Mouse (Mus musculus): Measurements from ENCODE around the gene Gm12886. TPM values are rescaled to one million over a fixed set of nuclear protein-coding genes. Genes with fewer than 3 reads are reported as not detected.

The Gm12886 gene
- total RNA-seq (2014; rRNA removed) (not detected in 2 replicates), polyA plus RNA-seq (2012; rRNA removed) (not detected in 2 replicates)

GRCm38 (mm10) chr4:121422999-121423398 lies at the start of gene Gm12886:
Gene Gm12886 (minus strand): TSS chr4:121423099.
- WGBS: 44% methylated on average over 3 of the region's 3 CpGs
- Histone ChIP-seq H3K27me3 (ENCODE audit: control insufficient read depth, insufficient read depth, low read length) (no peaks in the 10 kb centered on the region), H3K4me3 (ENCODE audit: insufficient read depth, low read depth, low read length) (no peak within 1 kb of the TSS), H3K36me3 (ENCODE audit: control insufficient read depth, insufficient read depth, low read length) (no peaks in the 10 kb centered on the region), H3K27ac (replicated peaks; ENCODE audit: insufficient read depth, low read depth, low read length) (no peak within 1 kb of the TSS), H3K79me2 (ENCODE audit: control insufficient read depth, insufficient read depth, low read length) (no peaks in the 10 kb centered on the region), H3K9ac (ENCODE audit: low read depth, low read length) (no peak within 1 kb of the TSS), H3K4me1 (ENCODE audit: control insufficient read depth, insufficient read depth, low read length) (no peaks in the 10 kb centered on the region)
- TF ChIP-seq POLR2A (IDR thresholded peaks at IDR 0.05; ENCODE audit: extremely low read depth, insufficient read depth, low read length) (no peak), CTCF (IDR thresholded peaks at IDR 0.05; ENCODE audit: low read depth, low read length) (no peak)
- DNase-seq (ENCODE audit: extremely low read depth, low read depth, low spot score): no peak

Other genes starting within 250 kb of the Gm12886 start
- 9.5 and 10.5 TPM in 2 replicates for gene Rlf, start 208.0 kb downstream of the Gm12886 start, total RNA-seq (2014; rRNA removed)
- 1.3 and 1.5 TPM in 2 replicates for gene Rlf, start 208.0 kb downstream of the Gm12886 start, polyA plus RNA-seq (2012; rRNA removed)
- gene Gm12888, start 98.2 kb downstream of the Gm12886 start, total RNA-seq (2014; rRNA removed): not detected in 2 replicates
- gene Gm12888, start 98.2 kb downstream of the Gm12886 start, polyA plus RNA-seq (2012; rRNA removed): not detected in 2 replicates
- gene Gm12887, start 199.0 kb upstream of the Gm12886 start, total RNA-seq (2014; rRNA removed): not detected in 2 replicates
- not detected in 2 replicates for gene Gm12887, start 199.0 kb upstream of the Gm12886 start, polyA plus RNA-seq (2012; rRNA removed)